Mouse (Mus musculus): ENCODE measurements around the gene Dlx6.

Gene Dlx6

GRCm38 (mm10) chr6:6877981-6878840 lies 15.1 kb downstream of the Dlx6 start:
- no peak for DNase-seq

DNA sequence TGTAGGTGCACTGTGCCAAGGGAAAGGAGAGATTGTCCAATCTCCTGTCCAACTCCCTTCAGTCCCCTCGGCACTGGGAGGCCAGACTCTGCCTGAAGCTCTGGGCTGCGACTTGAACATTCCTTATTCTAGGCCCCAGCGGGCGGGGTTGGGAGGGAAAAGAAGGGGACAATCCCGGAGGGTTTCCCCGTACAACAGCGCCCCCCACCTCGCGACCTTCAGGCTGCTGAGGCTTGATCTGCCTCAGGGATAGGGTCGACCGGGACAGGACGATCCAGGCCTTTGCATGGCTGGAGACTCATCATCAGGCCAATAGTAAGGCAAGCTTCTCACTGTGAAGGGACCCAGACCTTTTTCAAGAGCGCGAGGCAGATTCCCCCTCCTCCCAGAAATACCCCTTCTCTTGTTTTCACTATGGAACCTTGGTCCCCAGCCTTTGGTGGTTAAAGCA lies 15.7 kb downstream of the Dlx6 start:
- no peak for DNase-seq

- no peak for DNase-seq
These were observed 16.5 kb downstream of the Dlx6 start for GRCm38 (mm10) chr6:6879371-6880325.

GRCm38 (mm10) chr6:6880361-6881114 lies 17.4 kb downstream of the Dlx6 start:
- DNase-seq: no peak

GRCm38 (mm10) chr6:6881115-6881637 lies 18.0 kb downstream of the Dlx6 start:
- DNase-seq: no peak

- DNase-seq: no peak
These were observed 18.6 kb downstream of the Dlx6 start, which contains the start of gene Dlx5 for GRCm38 (mm10) chr6:6881638-6882190. TSS of gene Dlx5 (minus strand) at chr6:6882085.

- no peak for DNase-seq
These were observed 19.2 kb downstream of the Dlx6 start for GRCm38 (mm10) chr6:6882266-6882797.

- DNase-seq: no peak
These were observed 21.8 kb downstream of the Dlx6 start for GRCm38 (mm10) chr6:6884897-6885296.

DNA sequence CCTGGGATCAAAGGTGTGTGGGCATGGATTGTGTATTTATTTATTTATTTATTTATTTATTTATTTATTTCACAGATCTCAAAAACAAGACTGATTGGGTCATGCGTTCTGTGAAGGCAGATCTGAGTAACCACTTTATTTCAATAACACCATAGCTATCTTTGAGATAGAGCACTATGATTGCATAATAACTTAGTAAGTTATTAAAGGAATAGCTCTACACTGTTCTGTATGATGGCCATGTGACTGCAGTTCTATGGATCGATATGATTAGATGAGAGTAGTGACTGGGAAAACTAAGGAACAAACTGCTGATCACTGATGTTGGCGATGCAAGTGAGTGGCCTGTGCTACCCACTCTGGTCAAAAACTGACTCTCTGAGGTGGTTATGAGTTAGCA lies 23.1 kb downstream of the Dlx6 start:
- DNase-seq: no peak

DNA sequence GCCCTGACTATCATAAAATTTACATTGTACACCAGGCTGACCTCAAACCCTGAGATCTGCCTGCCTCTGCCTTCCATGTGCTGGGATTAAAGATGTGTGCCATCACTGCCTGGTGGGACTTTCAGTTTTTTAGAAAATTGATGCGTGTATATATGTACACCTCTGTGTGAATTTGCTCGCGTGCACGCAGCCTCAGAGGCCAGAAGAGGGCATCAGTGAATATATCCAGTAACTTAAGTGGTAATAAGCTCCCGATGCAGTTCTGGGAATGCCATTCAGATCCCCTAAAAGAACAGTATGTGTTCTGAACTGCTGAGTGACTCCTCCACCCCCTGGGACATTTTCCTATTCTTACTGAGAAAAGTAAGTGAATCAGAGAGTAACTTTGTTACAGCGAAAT lies 26.9 kb downstream of the Dlx6 start:
- no peak for DNase-seq

GRCm38 (mm10) chr6:6909586-6909985 lies 46.5 kb downstream of the Dlx6 start:
- no peak for DNase-seq

- DNase-seq: no peak
These were observed 51.2 kb downstream of the Dlx6 start for GRCm38 (mm10) chr6:6914304-6914703.

DNA sequence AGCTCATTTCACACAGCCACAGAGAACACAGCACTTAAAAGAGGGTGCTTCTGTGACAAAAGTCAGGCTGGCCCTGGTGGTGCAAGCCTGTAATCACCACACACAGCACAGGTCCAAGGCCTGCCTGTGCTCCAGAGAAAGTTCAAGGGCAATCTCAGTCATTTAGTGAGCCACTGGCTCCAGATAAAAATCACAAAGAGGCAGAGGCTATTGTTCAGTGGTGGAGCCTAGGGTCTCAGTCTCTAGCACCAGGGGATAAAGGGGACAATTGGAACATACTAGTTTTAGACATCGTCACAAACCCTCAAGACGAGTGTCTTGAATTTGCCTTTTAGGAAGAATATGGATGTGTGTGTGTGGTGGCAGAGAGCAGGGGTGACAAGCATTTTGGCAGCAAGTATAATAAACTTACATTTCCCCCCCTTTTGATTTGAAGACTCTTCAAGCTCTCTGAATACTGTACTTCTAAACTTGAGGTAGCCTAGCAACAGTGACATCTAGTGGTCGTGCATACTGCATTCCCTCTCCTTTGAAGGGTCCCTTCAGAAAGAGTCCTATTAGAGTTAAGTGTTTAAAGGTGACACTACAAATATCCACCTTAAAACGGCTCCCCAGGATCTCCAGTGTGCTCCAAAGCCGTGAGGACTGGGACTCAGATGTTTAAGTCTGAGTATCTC lies 51.9 kb downstream of the Dlx6 start:
- no peak for DNase-seq

- no peak for DNase-seq
These were observed 52.4 kb downstream of the Dlx6 start for GRCm38 (mm10) chr6:6915526-6915915.

- DNase-seq: no peak
These were observed 54.2 kb downstream of the Dlx6 start for GRCm38 (mm10) chr6:6917334-6917733.

All from thymus, postnatal 36 days (tissue).